Mouse (Mus musculus) spleen, adult 2 months (tissue): ENCODE results near the gene Ppfibp1.

Experiments
- CTCF ChIP-seq: fragments of 200-500 bp; IDR thresholded peaks from 2 replicates; pipeline ENCODE4 v1.5.1; 2011; ENCODE audit warnings: mild to moderate bottlenecking, inconsistent platforms; ENCODE audit not compliant: insufficient read depth, insufficient read length, insufficient replicate concordance; ENCODE audit errors: extremely low read depth
- POLR2A ChIP-seq: fragments of 200-500 bp; IDR thresholded peaks from 2 replicates; pipeline ENCODE4 v1.6.1; 2011; ENCODE audit warnings: low read depth, low read length, inconsistent platforms

- TF ChIP-seq POLR2A (no peak), CTCF (no peak)
Measured at GRCm38 (mm10) chr6:146880296-146880695, 8.0 kb upstream of the Ppfibp1 start.
